Mouse (Mus musculus) embryonic facial prominence, embryonic 15.5 days (tissue): ENCODE data around the gene Josd2. TPM values are rescaled to one million over a fixed set of nuclear protein-coding genes. Genes with fewer than 3 reads are reported as not detected.
A peak's percentile ranks its signal among the peaks of the same experiment; 100 is the strongest.

Experiments used
- ATAC-seq: fragments of 200-750 bp; cut with Nextera tagmentation; 2 replicates; pipeline ENCODE4 v1.8.0; 2017; ENCODE audit warnings: low read depth, moderate TSS enrichment; ENCODE audit not compliant: insufficient number of reproducible peaks, low FRiP score, low TSS enrichment
- H3K27ac ChIP-seq: fragments of 300-500 bp; sonication (generic); replicated peaks from 2 replicates; pipeline ENCODE4 v1.5.1; 2015; ENCODE audit warnings: mild to moderate bottlenecking, inconsistent platforms
- H3K27me3 ChIP-seq: fragments of 300-500 bp; sonication (generic); 2 replicates; pipeline ENCODE4 v1.6.1; 2015; ENCODE audit warnings: inconsistent platforms
- H3K36me3 ChIP-seq: fragments of 300-500 bp; sonication (generic); 2 replicates; pipeline ENCODE4 v1.6.1; 2015; ENCODE audit warnings: mild to moderate bottlenecking, inconsistent platforms
- H3K4me1 ChIP-seq: fragments of 300-500 bp; sonication (generic); 2 replicates; pipeline ENCODE4 v1.6.1; 2015; ENCODE audit warnings: inconsistent platforms
- H3K4me2 ChIP-seq: fragments of 300-500 bp; sonication (generic); replicated peaks from 2 replicates; pipeline ENCODE4 v1.6.1; 2015; ENCODE audit warnings: mild to moderate bottlenecking, inconsistent platforms
- H3K4me3 ChIP-seq: fragments of 300-500 bp; sonication (generic); replicated peaks from 2 replicates; pipeline ENCODE4 v1.5.1; 2015; ENCODE audit warnings: mild to moderate bottlenecking, inconsistent platforms
- H3K9ac ChIP-seq: fragments of 300-500 bp; sonication (generic); 2 replicates; pipeline ENCODE4 v1.6.1; 2015; ENCODE audit warnings: inconsistent platforms
- H3K9me3 ChIP-seq: fragments of 300-500 bp; sonication (generic); replicated peaks from 2 replicates; pipeline ENCODE4 v1.6.1; 2016; ENCODE audit warnings: inconsistent platforms
- WGBS: fragments of 180-500 bp; shearing (Covaris S2); methylation state at CpG from one replicate; pipeline ENCODE4 v1.1.7; 2015; 5-methylcytosine and 5-hydroxymethylcytosine counted together
- polyA plus RNA-seq: library from polyadenylated mRNA; unstranded; fragments of >200 nt; fragmentation: Nextera tagmentation; extraction: Ambion mirVana; gene quantifications from 2 replicates; pipeline ENCODE4 v1.2.1, GENCODE M21; 2015

Josd2 gene
- polyA plus RNA-seq, 1 experiment from 2014 or later = 124 TPM

DNA sequence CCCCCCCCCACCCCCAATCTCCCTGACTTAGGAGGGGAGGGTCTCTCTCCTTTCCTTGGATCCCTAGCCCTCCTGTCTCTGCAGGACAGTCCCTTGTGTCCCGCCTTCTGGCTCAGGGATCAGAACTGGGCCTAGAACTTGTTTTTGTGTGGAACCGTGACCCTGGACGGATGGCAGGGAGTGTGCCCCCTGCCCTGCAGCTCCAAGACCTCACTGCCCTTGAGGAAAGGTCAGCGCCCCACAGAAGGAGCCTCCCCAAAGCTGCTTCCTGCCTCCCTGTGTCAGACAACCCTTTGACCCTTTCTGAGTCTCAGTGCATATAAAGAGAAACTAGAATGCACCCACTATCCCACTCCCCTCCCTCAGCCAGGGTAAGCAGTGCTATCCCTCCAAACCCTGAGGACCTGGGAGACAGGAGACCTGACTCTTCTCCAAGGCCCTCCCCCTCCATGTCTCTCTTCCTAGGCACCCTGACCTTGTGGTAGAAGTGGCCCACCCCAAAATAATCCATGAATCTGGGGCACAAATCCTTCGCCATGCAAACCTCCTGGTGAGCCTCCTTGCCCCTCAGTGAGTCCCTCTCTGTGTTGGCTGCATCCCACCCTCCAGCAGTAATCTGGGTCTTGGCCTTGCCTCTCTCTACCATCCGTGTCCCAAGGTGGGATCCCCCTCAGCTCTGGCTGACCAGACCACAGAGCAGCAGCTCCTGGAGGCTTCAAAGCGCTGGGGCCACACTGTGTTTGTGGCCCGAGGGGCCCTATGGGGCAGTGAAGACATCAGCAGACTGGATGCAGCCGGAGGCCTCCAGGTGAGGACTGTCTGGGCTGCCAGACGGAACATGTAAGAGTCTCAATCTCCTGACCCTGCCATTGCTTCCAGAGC, 1.5 kb upstream of the Josd2 start:
- H3K4me1 ChIP-seq = peaks cover 25% of the 10 kb centered on the region
- no peak overlapping the region for H3K27ac ChIP-seq
- H3K36me3 ChIP-seq = peaks cover 4% of the 10 kb centered on the region
- H3K9me3 ChIP-seq = no peaks in the 10 kb centered on the region
- WGBS = 71% methylated on average over 10 of the region's 10 CpGs
- ATAC-seq = no peak
- no peak overlapping the region for H3K4me2 ChIP-seq
- peaks cover 34% of the 10 kb centered on the region for H3K27me3 ChIP-seq
- H3K4me3 ChIP-seq = no peak overlapping the region
- H3K9ac ChIP-seq = no peak overlapping the region

GRCm38 (mm10) chr7:44466888-44467311, 880 bp upstream of the Josd2 start:
- Histone ChIP-seq H3K9me3 (no peaks in the 10 kb centered on the region), H3K27me3 (peaks cover 27% of the 10 kb centered on the region), H3K4me3 (peak overlapping the region; percentile 86; the same call in 1 of the 2 replicates), H3K9ac (no peak overlapping the region), H3K4me2 (peak overlapping the region; percentile 61), H3K36me3 (peaks cover 4% of the 10 kb centered on the region; the same call in 1 of the 2 replicates), H3K4me1 (peaks cover 28% of the 10 kb centered on the region), H3K27ac (no peak overlapping the region)
- 84% methylated on average over 16 of the region's 16 CpGs for WGBS
- ATAC-seq = no peak

GRCm38 (mm10) chr7:44468644-44469285, 985 bp downstream of the Josd2 start:
- H3K4me1 ChIP-seq = peaks cover 36% of the 10 kb centered on the region
- H3K9ac ChIP-seq = peak overlapping the region; percentile 82
- peak overlapping the region; percentile 61 for H3K4me2 ChIP-seq
- H3K27me3 ChIP-seq = peaks cover 12% of the 10 kb centered on the region
- H3K9me3 ChIP-seq = no peaks in the 10 kb centered on the region
- H3K36me3 ChIP-seq = peaks cover 4% of the 10 kb centered on the region; the same call in 1 of the 2 replicates
- no peak overlapping the region for H3K27ac ChIP-seq
- no peak for ATAC-seq
- peak overlapping the region; percentile 86 for H3K4me3 ChIP-seq
- 63% methylated on average over 15 of the region's 15 CpGs for WGBS

DNA sequence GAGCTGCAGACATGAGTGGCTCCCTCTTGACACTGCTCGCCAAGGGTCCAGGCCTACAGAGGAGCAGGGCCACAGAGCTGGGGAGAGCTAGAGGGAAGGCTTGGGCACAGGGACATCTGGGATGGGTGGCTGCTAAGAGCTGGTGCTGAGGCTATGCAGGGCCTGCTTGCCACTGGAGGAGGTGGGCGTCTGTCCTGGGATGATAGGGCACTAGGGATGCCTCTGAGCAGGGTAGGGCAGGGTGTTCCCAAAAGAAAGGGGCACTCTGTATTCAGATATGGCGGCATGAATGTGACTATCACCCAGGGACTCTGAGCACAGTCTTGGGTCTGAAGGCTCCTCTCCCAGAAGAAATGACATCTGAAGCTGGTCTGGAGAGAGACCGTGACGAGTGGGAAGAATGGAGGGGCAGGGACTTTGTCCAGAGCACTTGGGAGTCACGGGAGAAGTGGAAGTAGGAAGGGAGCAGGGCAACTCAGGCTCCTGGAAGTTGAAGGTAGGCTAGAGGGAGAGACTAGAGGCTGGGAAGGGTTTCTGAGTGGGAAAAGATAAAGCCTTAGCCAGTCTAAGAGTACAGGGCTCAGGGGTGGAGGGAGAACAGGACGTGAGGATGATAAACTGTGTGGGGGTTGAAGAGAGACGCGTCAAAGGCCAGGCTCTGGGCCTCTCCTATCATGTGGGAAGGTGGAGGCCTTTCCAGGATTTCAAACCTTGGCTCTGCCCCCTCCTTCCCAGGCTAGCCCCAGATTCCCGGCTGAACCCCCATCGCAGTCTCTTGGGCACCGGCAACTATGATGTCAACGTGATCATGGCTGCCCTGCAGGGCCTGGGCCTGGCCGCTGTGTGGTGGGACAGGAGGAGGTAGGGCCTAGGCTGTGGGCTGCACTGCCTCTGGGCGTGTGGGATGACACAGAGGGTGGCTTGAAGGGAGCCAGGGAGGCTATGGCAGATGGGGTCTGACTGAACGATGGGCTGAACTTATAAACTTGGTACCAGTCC, 2.2 kb downstream of the Josd2 start:
- Histone ChIP-seq H3K27me3 (peaks cover 11% of the 10 kb centered on the region), H3K9me3 (no peaks in the 10 kb centered on the region), H3K36me3 (peaks cover 4% of the 10 kb centered on the region; the same call in 1 of the 2 replicates), H3K4me3 (no peak overlapping the region), H3K27ac (no peak overlapping the region), H3K9ac (no peak overlapping the region), H3K4me1 (peaks cover 43% of the 10 kb centered on the region), H3K4me2 (no peak overlapping the region)
- ATAC-seq = no peak
- 89% methylated on average over 16 of the region's 16 CpGs for WGBS

- H3K4me2 ChIP-seq = no peak overlapping the region
- WGBS = 80% methylated on average over 16 of the region's 16 CpGs
- H3K4me3 ChIP-seq = no peak overlapping the region
- no peak for ATAC-seq
- H3K9ac ChIP-seq = no peak overlapping the region
- H3K9me3 ChIP-seq = no peaks in the 10 kb centered on the region
- peaks cover 4% of the 10 kb centered on the region; the same call in 1 of the 2 replicates for H3K36me3 ChIP-seq
- peak overlapping the region; percentile 8; the same call in 1 of the 2 replicates for H3K27ac ChIP-seq
- peaks cover 47% of the 10 kb centered on the region for H3K4me1 ChIP-seq
- H3K27me3 ChIP-seq = peaks cover 19% of the 10 kb centered on the region
These were observed 3.2 kb downstream of the Josd2 start for GRCm38 (mm10) chr7:44470696-44471612.

- Histone ChIP-seq H3K9ac (no peak overlapping the region), H3K4me3 (no peak overlapping the region), H3K4me2 (no peak overlapping the region), H3K9me3 (no peaks in the 10 kb centered on the region), H3K4me1 (peaks cover 45% of the 10 kb centered on the region), H3K27ac (peak overlapping the region; percentile 51; the same call in 1 of the 2 replicates), H3K27me3 (peaks cover 24% of the 10 kb centered on the region), H3K36me3 (peaks cover 4% of the 10 kb centered on the region; the same call in 1 of the 2 replicates)
- ATAC-seq = peak; percentile 12; the same call in 1 of the 2 replicates
- WGBS = 29% methylated on average over 6 of the region's 6 CpGs
These were observed 4.2 kb downstream of the Josd2 start for GRCm38 (mm10) chr7:44471880-44472557.

DNA sequence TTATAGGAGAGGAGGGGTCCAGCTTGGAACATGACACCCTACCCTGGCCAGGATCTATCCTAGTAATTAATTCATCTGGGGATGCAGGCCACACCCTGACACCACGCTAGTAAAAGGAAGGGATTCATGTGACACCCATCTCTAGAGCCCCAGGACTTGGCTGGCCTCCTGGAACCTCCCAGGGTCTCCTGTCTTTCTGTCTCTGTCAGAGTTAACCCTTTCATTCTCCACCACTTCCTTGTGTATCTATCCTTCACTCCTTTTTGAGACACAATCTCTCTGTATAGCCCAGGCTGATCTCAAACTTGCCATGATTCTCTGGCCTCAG, 4.7 kb downstream of the Josd2 start:
- peaks cover 41% of the 10 kb centered on the region for H3K4me1 ChIP-seq
- H3K4me3 ChIP-seq = no peak overlapping the region
- H3K9me3 ChIP-seq = no peaks in the 10 kb centered on the region
- WGBS = 0% methylated on average over 1 of the region's 1 CpGs
- H3K4me2 ChIP-seq = no peak overlapping the region
- peaks cover 4% of the 10 kb centered on the region; the same call in 1 of the 2 replicates for H3K36me3 ChIP-seq
- peak; percentile 1; the same call in 1 of the 2 replicates for ATAC-seq
- peaks cover 26% of the 10 kb centered on the region for H3K27me3 ChIP-seq
- no peak overlapping the region for H3K9ac ChIP-seq
- peak overlapping the region; percentile 51; the same call in 1 of the 2 replicates for H3K27ac ChIP-seq

GRCm38 (mm10) chr7:44472961-44473646, 5.3 kb downstream of the Josd2 start:
- 42% methylated on average over 9 of the region's 9 CpGs for WGBS
- peak; percentile 39 for ATAC-seq
- H3K4me1 ChIP-seq = peaks cover 41% of the 10 kb centered on the region
- H3K36me3 ChIP-seq = peaks cover 4% of the 10 kb centered on the region; the same call in 1 of the 2 replicates
- H3K4me3 ChIP-seq = no peak overlapping the region
- peaks cover 26% of the 10 kb centered on the region for H3K27me3 ChIP-seq
- no peak overlapping the region for H3K9ac ChIP-seq
- no peak overlapping the region for H3K4me2 ChIP-seq
- H3K9me3 ChIP-seq = no peaks in the 10 kb centered on the region
- peak overlapping the region; percentile 25; the same call in 1 of the 2 replicates for H3K27ac ChIP-seq

DNA sequence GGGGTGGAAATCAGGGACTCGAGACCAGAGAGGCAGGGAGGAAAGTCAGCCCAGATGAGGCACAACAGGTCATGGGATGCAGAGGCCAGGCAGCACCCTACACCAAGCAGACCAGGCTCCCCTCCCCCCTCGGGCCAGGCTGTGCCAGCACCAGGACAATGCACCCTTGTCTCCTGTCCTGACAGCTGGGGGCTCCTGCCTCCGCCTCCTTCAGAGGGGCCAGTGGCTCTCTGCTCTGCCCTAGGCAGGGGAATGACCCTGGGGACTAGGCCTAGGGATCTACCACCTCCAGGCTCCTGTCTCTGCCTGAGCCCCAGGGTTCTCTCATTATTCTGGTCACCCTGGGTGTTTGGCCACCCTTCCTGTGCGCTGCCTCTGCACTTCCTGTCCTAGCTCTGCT, 6.6 kb downstream of the Josd2 start:
- Histone ChIP-seq H3K9ac (no peak overlapping the region), H3K4me2 (0 out of 2 replicates have a peak overlapping the region, but pooled peaks have one; percentile 10), H3K9me3 (no peaks in the 10 kb centered on the region), H3K4me1 (peaks cover 29% of the 10 kb centered on the region), H3K36me3 (peaks cover 3% of the 10 kb centered on the region; the same call in 1 of the 2 replicates), H3K27ac (peak overlapping the region; percentile 28; the same call in 1 of the 2 replicates), H3K27me3 (peaks cover 29% of the 10 kb centered on the region), H3K4me3 (0 out of 2 replicates have a peak overlapping the region, but pooled peaks have one; percentile 6)
- 11% methylated on average over 4 of the region's 4 CpGs for WGBS
- peak; percentile 55; the same call in 1 of the 2 replicates for ATAC-seq
